9 mouse cellular contexts compared by ENCODE assay signal in the genomic region with DNA sequence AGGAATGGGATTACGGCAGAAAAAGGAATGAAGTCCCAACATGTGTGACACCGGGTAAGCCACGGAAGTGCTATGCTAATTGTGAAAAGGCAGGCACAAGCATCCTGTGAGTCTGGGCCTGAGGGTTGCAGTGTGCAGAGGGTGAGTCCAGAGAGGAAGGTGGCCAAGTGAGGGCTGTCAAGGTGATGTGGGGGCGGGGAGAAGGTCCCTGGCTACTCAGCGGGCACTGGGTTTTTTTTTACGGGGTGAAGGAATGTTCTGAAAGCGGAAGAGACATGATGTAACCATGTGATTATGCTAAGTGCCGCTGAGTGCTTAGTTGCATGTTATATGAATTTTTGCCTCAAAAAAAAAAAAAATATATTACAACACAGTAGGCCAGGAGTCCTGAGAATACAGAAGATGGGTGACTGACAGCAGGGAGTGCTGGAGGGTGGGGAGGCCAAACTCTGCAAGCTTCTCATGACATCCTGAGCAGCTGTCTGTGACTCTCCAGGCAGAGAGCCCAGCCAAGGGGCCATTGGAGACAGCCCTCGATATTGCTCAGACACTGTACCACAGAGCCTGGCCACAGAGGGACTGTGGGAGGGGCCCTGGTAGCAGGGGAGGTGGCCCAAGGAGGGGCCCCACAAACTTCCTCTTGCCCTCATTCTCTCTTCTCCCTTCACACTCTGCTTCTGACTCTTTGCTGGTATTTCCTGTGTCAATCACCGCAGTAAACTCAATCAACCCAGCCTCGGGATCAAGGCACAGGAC. TPM values are rescaled to one million over a fixed set of nuclear protein-coding genes. Genes with fewer than 3 reads are reported as not detected.
DNase-seq lines count a peak whose midpoint lies in the region; ATAC-seq lines count a peak whose summit lies in the region.
"Had no signal": no experiment of that assay in that cellular context is flagged by ENCODE, and none has a peak within 500 bp of the region (broad histone marks: within the 10 kb centered on the region; RNA-seq: fewer than 3 reads in every experiment).

No protein-coding gene starts in this region.

- H3K9ac ChIP-seq in midbrain, embryonic 13.5 days (replicated peaks) = no peak overlapping the region
- H3K9ac ChIP-seq in midbrain, embryonic 16.5 days (ENCODE audit: low read depth, low read length) = no peak overlapping the region; the same call in 1 of the 2 replicates
- H3K9ac ChIP-seq in limb, embryonic 12.5 days (replicated peaks) = no peak overlapping the region
- H3K9ac ChIP-seq in midbrain, embryonic 14.5 days (replicated peaks; ENCODE audit: low read length) = no peak overlapping the region

- peak overlapping the region; percentile 45; the same call in 1 of the 2 replicates for H3K27ac ChIP-seq in midbrain, embryonic 13.5 days
- H3K27ac ChIP-seq in midbrain, embryonic 16.5 days (ENCODE audit: low read length) = no peak overlapping the region
- H3K27ac ChIP-seq in limb, embryonic 12.5 days = peak overlapping the region; percentile 70
- H3K27ac ChIP-seq in midbrain, embryonic 14.5 days (replicated peaks; ENCODE audit: low read depth, low read length) = 0 out of 2 replicates have a peak overlapping the region, but pooled peaks have one; percentile 13

- H3K4me2 ChIP-seq in midbrain, embryonic 13.5 days (replicated peaks) = no peak overlapping the region
- H3K4me2 ChIP-seq in midbrain, embryonic 16.5 days (ENCODE audit: low read length) = no peak overlapping the region
- H3K4me2 ChIP-seq in limb, embryonic 12.5 days = no peak overlapping the region
- H3K4me2 ChIP-seq in midbrain, embryonic 14.5 days (ENCODE audit: low read length) = no peak overlapping the region

- H3K9me3 ChIP-seq in midbrain, embryonic 13.5 days = no peaks in the 10 kb centered on the region
- no peaks in the 10 kb centered on the region for H3K9me3 ChIP-seq in midbrain, embryonic 16.5 days (replicated peaks; ENCODE audit: control insufficient read depth, low read length, poor library complexity, severe bottlenecking)
- H3K9me3 ChIP-seq in limb, embryonic 12.5 days = no peaks in the 10 kb centered on the region
- no peaks in the 10 kb centered on the region for H3K9me3 ChIP-seq in midbrain, embryonic 14.5 days (ENCODE audit: control insufficient read depth, low read length)

- intact Hi-C loops in gastrocnemius, postnatal 14 days (cut with DNase I; ENCODE audit: low total_unique reads) = no loop called here
- intact Hi-C loops in left cerebral cortex, postnatal 14 days (cut with DNase I) = no loop called here

- peaks cover 27% of the 10 kb centered on the region for H3K36me3 ChIP-seq in midbrain, embryonic 13.5 days
- H3K36me3 ChIP-seq in midbrain, embryonic 16.5 days (ENCODE audit: control insufficient read depth, insufficient read depth, low read length) = no peaks in the 10 kb centered on the region; the same call in 1 of the 2 replicates
- peaks cover 36% of the 10 kb centered on the region for H3K36me3 ChIP-seq in limb, embryonic 12.5 days
- H3K36me3 ChIP-seq in midbrain, embryonic 14.5 days (ENCODE audit: control insufficient read depth, insufficient read depth, low read length) = peaks cover 13% of the 10 kb centered on the region

- H3K27me3 ChIP-seq in midbrain, embryonic 13.5 days = no peaks in the 10 kb centered on the region
- no peaks in the 10 kb centered on the region for H3K27me3 ChIP-seq in midbrain, embryonic 16.5 days (ENCODE audit: control insufficient read depth, insufficient read depth, low read depth, low read length)
- no peaks in the 10 kb centered on the region for H3K27me3 ChIP-seq in limb, embryonic 12.5 days
- no peaks in the 10 kb centered on the region for H3K27me3 ChIP-seq in midbrain, embryonic 14.5 days (ENCODE audit: control insufficient read depth, insufficient read depth, low read length)

- peak; percentile 76 for DNase-seq in gastrocnemius, postnatal 14 days
- DNase-seq in midbrain, embryonic 14.5 days = no peak
- no peak for DNase-seq in cerebellum, postnatal 25 days
- no peak for DNase-seq in retina, embryonic 14.5 days (ENCODE audit: low spot score)
- DNase-seq in left cerebral cortex, postnatal 14 days (ENCODE audit: low spot score in 2 of 2) = no peak

- no peak for ATAC-seq in midbrain, embryonic 13.5 days
- no peak for ATAC-seq in midbrain, embryonic 16.5 days
- no peak for ATAC-seq in limb, embryonic 12.5 days (ENCODE audit: insufficient number of reproducible peaks, insufficient read depth, low FRiP score, low TSS enrichment, low read depth)
- no peak for ATAC-seq in midbrain, embryonic 14.5 days (ENCODE audit: low FRiP score, low TSS enrichment)

- H3K4me1 ChIP-seq in midbrain, embryonic 13.5 days (replicated peaks) = peaks cover 51% of the 10 kb centered on the region
- peaks cover 13% of the 10 kb centered on the region for H3K4me1 ChIP-seq in midbrain, embryonic 16.5 days (ENCODE audit: control insufficient read depth, insufficient read depth, low read length)
- H3K4me1 ChIP-seq in limb, embryonic 12.5 days (replicated peaks) = peaks cover 59% of the 10 kb centered on the region
- H3K4me1 ChIP-seq in midbrain, embryonic 14.5 days (ENCODE audit: control insufficient read depth, insufficient read depth, low read length) = peaks cover 17% of the 10 kb centered on the region

- WGBS in midbrain, embryonic 13.5 days = 76% methylated on average over 11 of the region's 11 CpGs
- 74% methylated on average over 11 of the region's 11 CpGs for WGBS in midbrain, embryonic 16.5 days
- WGBS in limb, embryonic 12.5 days = 37% methylated on average over 11 of the region's 11 CpGs
- 76% methylated on average over 11 of the region's 11 CpGs for WGBS in midbrain, embryonic 14.5 days

- H3K4me3 ChIP-seq in midbrain, embryonic 13.5 days (replicated peaks) = no peak overlapping the region
- no peak overlapping the region for H3K4me3 ChIP-seq in midbrain, embryonic 16.5 days (ENCODE audit: low read depth, low read length)
- no peak overlapping the region for H3K4me3 ChIP-seq in limb, embryonic 12.5 days (replicated peaks)
- no peak overlapping the region for H3K4me3 ChIP-seq in midbrain, embryonic 14.5 days (replicated peaks; ENCODE audit: low read depth, low read length)

RNA-seq across cellular contexts. Expression of gene Akna, which starts 4.1 kb away (rescaled TPM):
- 10.7 and 11.8 TPM in 2 replicates for polyA plus RNA-seq in midbrain, embryonic 13.5 days (2015; fragmentation: Nextera tagmentation; extraction: Ambion mirVana)
- 5.3 and 6.0 TPM in 2 replicates for polyA plus RNA-seq in midbrain, embryonic 16.5 days (2015; fragmentation: Nextera tagmentation; extraction: Ambion mirVana)
- total RNA-seq in gastrocnemius, postnatal 14 days (2021) = 1 to 10 TPM; 2.1 to 2.4 TPM
- polyA plus RNA-seq in limb, embryonic 12.5 days (2016; fragmentation: Nextera tagmentation; extraction: Ambion mirVana) = 10.0 and 11.3 TPM in 2 replicates
- 3.0 and 6.1 TPM in 2 replicates for polyA plus RNA-seq in midbrain, embryonic 14.5 days (2014; fragmentation: Nextera tagmentation; extraction: Ambion mirVana)
- total RNA-seq in left cerebral cortex, postnatal 14 days (2021) = 1 to 10 TPM; 3.9 to 4.0 TPM

RNA-seq across cellular contexts. Expression of gene Orm2, which starts 36.8 kb away (rescaled TPM):
- not detected in 2 replicates for polyA plus RNA-seq in midbrain, embryonic 13.5 days (2015; fragmentation: Nextera tagmentation; extraction: Ambion mirVana)
- not detected in 2 replicates for polyA plus RNA-seq in midbrain, embryonic 16.5 days (2015; fragmentation: Nextera tagmentation; extraction: Ambion mirVana)
- not detected for total RNA-seq in gastrocnemius, postnatal 14 days (2021)
- polyA plus RNA-seq in limb, embryonic 12.5 days (2016; fragmentation: Nextera tagmentation; extraction: Ambion mirVana) = not detected in 2 replicates
- polyA plus RNA-seq in midbrain, embryonic 14.5 days (2014; fragmentation: Nextera tagmentation; extraction: Ambion mirVana) = not detected in 2 replicates
- total RNA-seq in left cerebral cortex, postnatal 14 days (2021) = not detected
- polyA plus RNA-seq: neural tube, embryonic 14.5 days had no signal

RNA-seq across cellular contexts. Expression of gene Orm3, which starts 43.1 kb away (rescaled TPM):
- polyA plus RNA-seq in midbrain, embryonic 13.5 days (2015; fragmentation: Nextera tagmentation; extraction: Ambion mirVana) = not detected in 2 replicates
- not detected in 2 replicates for polyA plus RNA-seq in midbrain, embryonic 16.5 days (2015; fragmentation: Nextera tagmentation; extraction: Ambion mirVana)
- total RNA-seq in gastrocnemius, postnatal 14 days (2021) = not detected
- polyA plus RNA-seq in limb, embryonic 12.5 days (2016; fragmentation: Nextera tagmentation; extraction: Ambion mirVana) = not detected in 2 replicates
- not detected in 2 replicates for polyA plus RNA-seq in midbrain, embryonic 14.5 days (2014; fragmentation: Nextera tagmentation; extraction: Ambion mirVana)
- not detected for total RNA-seq in left cerebral cortex, postnatal 14 days (2021)
- polyA plus RNA-seq: neural tube, embryonic 14.5 days had no signal

RNA-seq across cellular contexts. Expression of gene Orm1, which starts 54.7 kb away (rescaled TPM):
- not detected in 2 replicates for polyA plus RNA-seq in midbrain, embryonic 13.5 days (2015; fragmentation: Nextera tagmentation; extraction: Ambion mirVana)
- polyA plus RNA-seq in midbrain, embryonic 16.5 days (2015; fragmentation: Nextera tagmentation; extraction: Ambion mirVana) = not detected in 2 replicates
- not detected for total RNA-seq in gastrocnemius, postnatal 14 days (2021)
- not detected in 2 replicates for polyA plus RNA-seq in limb, embryonic 12.5 days (2016; fragmentation: Nextera tagmentation; extraction: Ambion mirVana)
- polyA plus RNA-seq in midbrain, embryonic 14.5 days (2014; fragmentation: Nextera tagmentation; extraction: Ambion mirVana) = not detected in 2 replicates
- total RNA-seq in left cerebral cortex, postnatal 14 days (2021) = not detected
- polyA plus RNA-seq: neural tube, embryonic 14.5 days had no signal
